Mouse (Mus musculus) hindbrain, embryonic 14.5 days (tissue): Measurements from ENCODE around the gene Sgcd. TPM values are rescaled to one million over a fixed set of nuclear protein-coding genes. Genes with fewer than 3 reads are reported as not detected.

ENCODE experiments used
- ATAC-seq: fragments of 200-750 bp; cut with Nextera tagmentation; 2 replicates; pipeline ENCODE4 v1.8.0; 2017; ENCODE audit warnings: moderate number of reproducible peaks, mild to moderate bottlenecking, moderate TSS enrichment, moderate library complexity; ENCODE audit not compliant: low FRiP score
- DNase-seq: peaks from one replicate; pipeline ENCODE4 v3.0.0-alpha.2; 2015; ENCODE audit warnings: low spot score
- H3K27ac ChIP-seq: fragments of 300-500 bp; sonication (generic); 2 replicates; pipeline ENCODE4 v1.5.1; 2014; ENCODE audit warnings: mild to moderate bottlenecking, moderate library complexity
- H3K27me3 ChIP-seq: fragments of 300-500 bp; sonication (generic); 2 replicates; pipeline ENCODE4 v1.6.1; 2014; ENCODE audit warnings: mild to moderate bottlenecking, low read length, mixed read lengths; ENCODE audit not compliant: control insufficient read depth, insufficient read depth
- H3K36me3 ChIP-seq: fragments of 300-500 bp; sonication (generic); replicated peaks from 2 replicates; pipeline ENCODE4 v1.6.1; 2014; ENCODE audit not compliant: control insufficient read depth, insufficient read depth
- H3K4me1 ChIP-seq: fragments of 300-500 bp; sonication (generic); replicated peaks from 2 replicates; pipeline ENCODE4 v1.6.1; 2014; ENCODE audit warnings: antibody characterized with exemption, low read length, mixed read lengths; ENCODE audit not compliant: control insufficient read depth, insufficient read depth
- H3K4me2 ChIP-seq: fragments of 300-500 bp; sonication (generic); replicated peaks from 2 replicates; pipeline ENCODE4 v1.6.1; 2014; ENCODE audit warnings: mild to moderate bottlenecking, moderate library complexity
- H3K4me3 ChIP-seq: fragments of 300-500 bp; sonication (generic); replicated peaks from 2 replicates; pipeline ENCODE4 v1.5.1; 2014; ENCODE audit warnings: mild to moderate bottlenecking, low read length
- H3K9ac ChIP-seq: fragments of 300-500 bp; sonication (generic); 2 replicates; pipeline ENCODE4 v1.6.1; 2014
- H3K9me3 ChIP-seq: fragments of 300-500 bp; sonication (generic); 2 replicates; pipeline ENCODE4 v1.6.1; 2016; ENCODE audit warnings: low read length; ENCODE audit not compliant: control insufficient read depth
- WGBS: fragments of 180-500 bp; shearing (Covaris S2); extraction: QIAGEN DNeasy Blood & Tissue Kit; methylation state at CpG from one replicate; pipeline ENCODE4 v1.1.7; 2014; 5-methylcytosine and 5-hydroxymethylcytosine counted together
- polyA plus RNA-seq: library from polyadenylated mRNA; unstranded; fragments of >200 nt; fragmentation: Nextera tagmentation; extraction: Ambion mirVana; gene quantifications from 2 replicates; pipeline ENCODE4 v1.2.1, GENCODE M21; 2014

The Sgcd gene
- polyA plus RNA-seq, 1 experiment from 2014 or later, result 5.7 TPM

- Histone ChIP-seq H3K4me3 (no peak overlapping the region), H3K9ac (no peak overlapping the region), H3K4me1 (no peaks in the 10 kb centered on the region), H3K27me3 (no peaks in the 10 kb centered on the region), H3K9me3 (no peaks in the 10 kb centered on the region), H3K27ac (no peak overlapping the region), H3K4me2 (no peak overlapping the region), H3K36me3 (no peaks in the 10 kb centered on the region)
- 86% methylated on average over 1 of the region's 1 CpGs for WGBS
- ATAC-seq, result no peak
- DNase-seq, result no peak
Measured at GRCm38 (mm10) chr11:47299777-47300176, 689.0 kb downstream of the Sgcd start.

- Histone ChIP-seq H3K27me3 (no peaks in the 10 kb centered on the region), H3K4me3 (no peak overlapping the region), H3K36me3 (no peaks in the 10 kb centered on the region), H3K4me1 (no peaks in the 10 kb centered on the region), H3K4me2 (no peak overlapping the region), H3K9ac (no peak overlapping the region), H3K9me3 (no peaks in the 10 kb centered on the region), H3K27ac (no peak overlapping the region)
- WGBS, result 95% methylated on average over 1 of the region's 1 CpGs
- DNase-seq, result no peak
- ATAC-seq, result no peak
Measured at GRCm38 (mm10) chr11:47297805-47298340, 690.9 kb downstream of the Sgcd start.

DNA sequence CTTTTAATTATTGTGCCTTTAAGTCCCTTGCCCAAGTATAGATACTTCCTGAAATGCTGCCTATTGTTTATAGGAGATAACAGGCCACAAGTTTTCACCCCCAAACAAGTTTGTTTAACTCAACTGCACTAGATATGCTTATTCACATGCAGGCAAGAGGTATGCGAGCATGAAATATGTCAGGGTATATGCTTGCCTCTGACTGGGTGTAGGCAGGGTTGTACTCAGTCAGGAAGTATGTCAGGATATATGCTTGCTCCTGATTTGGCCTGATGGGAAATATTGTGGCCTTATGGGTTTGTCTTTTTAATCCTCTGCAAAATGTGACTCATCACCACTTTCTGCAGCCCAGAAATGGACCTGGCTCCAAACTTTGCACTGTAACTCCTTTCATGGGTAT is 694.0 kb downstream of the Sgcd start:
- H3K27me3 ChIP-seq, result no peaks in the 10 kb centered on the region
- no peak for DNase-seq
- H3K9me3 ChIP-seq, result no peaks in the 10 kb centered on the region
- no peak overlapping the region for H3K27ac ChIP-seq
- no peaks in the 10 kb centered on the region for H3K4me1 ChIP-seq
- no peaks in the 10 kb centered on the region for H3K36me3 ChIP-seq
- 95% methylated on average over 1 of the region's 1 CpGs for WGBS
- no peak overlapping the region for H3K4me2 ChIP-seq
- ATAC-seq, result no peak
- no peak overlapping the region for H3K9ac ChIP-seq
- H3K4me3 ChIP-seq, result no peak overlapping the region

DNA sequence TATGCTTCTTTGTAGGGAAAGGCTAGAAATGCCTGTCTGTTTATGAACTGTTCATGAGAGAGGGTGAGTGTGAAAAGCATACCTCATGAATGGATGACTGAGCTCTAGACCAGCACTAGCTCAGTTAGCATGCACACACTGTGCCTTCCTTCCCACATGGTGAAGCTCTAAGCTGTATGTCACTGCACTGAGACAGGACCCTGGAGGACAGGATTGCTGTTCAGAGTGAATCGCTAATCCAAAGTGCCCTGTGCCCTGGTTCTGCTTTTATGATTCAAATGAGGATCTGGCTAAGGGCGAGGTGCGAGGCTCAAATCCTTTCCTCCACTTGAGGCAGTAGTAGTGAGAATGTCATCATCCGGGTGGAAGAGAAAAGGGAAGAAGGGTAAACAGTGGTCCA is 712.2 kb downstream of the Sgcd start:
- DNase-seq, result no peak
- H3K9ac ChIP-seq, result no peak overlapping the region
- H3K4me2 ChIP-seq, result no peak overlapping the region
- H3K27me3 ChIP-seq, result no peaks in the 10 kb centered on the region
- ATAC-seq, result no peak
- no peaks in the 10 kb centered on the region for H3K4me1 ChIP-seq
- no peaks in the 10 kb centered on the region for H3K36me3 ChIP-seq
- 17% methylated on average over 4 of the region's 4 CpGs for WGBS
- H3K27ac ChIP-seq, result no peak overlapping the region
- no peaks in the 10 kb centered on the region for H3K9me3 ChIP-seq
- no peak overlapping the region for H3K4me3 ChIP-seq

- DNase-seq (no peak), ATAC-seq (no peak)
- Histone ChIP-seq H3K4me2 (no peak overlapping the region), H3K4me3 (no peak overlapping the region), H3K27me3 (no peaks in the 10 kb centered on the region), H3K9ac (no peak overlapping the region), H3K27ac (no peak overlapping the region), H3K9me3 (no peaks in the 10 kb centered on the region), H3K4me1 (no peaks in the 10 kb centered on the region), H3K36me3 (no peaks in the 10 kb centered on the region)
- WGBS, result 90% methylated on average over 4 of the region's 4 CpGs
Measured at GRCm38 (mm10) chr11:47268556-47268955, 720.2 kb downstream of the Sgcd start.

DNA sequence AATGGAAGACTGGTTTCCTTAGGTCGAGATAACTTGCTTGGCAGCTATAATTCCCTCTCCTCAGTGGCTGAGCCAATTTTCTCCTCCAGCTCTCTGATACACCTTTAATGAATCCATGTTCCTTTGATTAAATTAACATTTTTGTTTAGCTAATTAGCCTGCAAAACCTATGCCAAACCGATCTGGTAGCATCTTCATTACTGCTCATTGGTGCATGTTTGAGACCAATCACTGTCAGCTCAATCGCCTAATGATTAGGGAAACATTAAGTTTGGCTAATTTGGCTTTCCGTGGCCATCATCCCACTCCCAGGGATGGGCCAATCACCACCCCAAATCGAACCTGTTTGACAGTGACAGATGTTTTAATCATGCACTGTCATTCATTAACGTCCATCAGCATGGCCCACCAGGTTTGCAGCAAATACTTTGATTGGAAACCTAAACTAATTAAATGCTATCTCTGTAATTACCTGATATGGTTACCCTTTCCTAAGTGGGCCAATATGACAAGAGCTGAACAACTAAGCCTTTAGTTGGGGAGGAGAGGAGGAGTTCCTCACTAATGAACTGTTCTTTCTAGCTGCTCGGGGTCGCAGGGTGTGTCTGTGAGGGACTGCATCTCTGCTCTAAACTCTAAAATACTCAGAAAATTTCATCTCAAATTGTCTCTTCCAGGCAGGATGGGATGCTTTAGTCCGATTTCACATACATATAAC is 724.3 kb downstream of the Sgcd start:
- H3K4me2 ChIP-seq, result no peak overlapping the region
- H3K36me3 ChIP-seq, result no peaks in the 10 kb centered on the region
- H3K9me3 ChIP-seq, result no peaks in the 10 kb centered on the region
- H3K9ac ChIP-seq, result no peak overlapping the region
- no peaks in the 10 kb centered on the region for H3K27me3 ChIP-seq
- WGBS, result 60% methylated on average over 9 of the region's 9 CpGs
- ATAC-seq (peak; percentile 60; the same call in 1 of the 2 replicates), DNase-seq (peak; percentile 33)
- H3K4me3 ChIP-seq, result no peak overlapping the region
- H3K27ac ChIP-seq, result no peak overlapping the region
- no peaks in the 10 kb centered on the region for H3K4me1 ChIP-seq

- Histone ChIP-seq H3K36me3 (no peaks in the 10 kb centered on the region), H3K4me3 (no peak overlapping the region), H3K9me3 (no peaks in the 10 kb centered on the region), H3K4me1 (0 out of 2 replicates have a peak, but pooled peaks cover 12% of the 10 kb centered on the region), H3K4me2 (no peak overlapping the region), H3K27ac (no peak overlapping the region), H3K9ac (no peak overlapping the region), H3K27me3 (no peaks in the 10 kb centered on the region)
- no peak for DNase-seq
- WGBS, result 25% methylated on average over 7 of the region's 7 CpGs
- ATAC-seq, result no peak
Measured at GRCm38 (mm10) chr11:47250301-47250700, 738.5 kb downstream of the Sgcd start.

GRCm38 (mm10) chr11:47248345-47248893 is 740.4 kb downstream of the Sgcd start:
- Histone ChIP-seq H3K36me3 (no peaks in the 10 kb centered on the region), H3K4me1 (0 out of 2 replicates have a peak, but pooled peaks cover 12% of the 10 kb centered on the region), H3K27me3 (no peaks in the 10 kb centered on the region), H3K9ac (no peak overlapping the region), H3K4me2 (no peak overlapping the region), H3K4me3 (no peak overlapping the region), H3K9me3 (no peaks in the 10 kb centered on the region), H3K27ac (no peak overlapping the region)
- ATAC-seq, result no peak
- WGBS, result 58% methylated on average over 4 of the region's 4 CpGs
- no peak for DNase-seq

- no peaks in the 10 kb centered on the region for H3K9me3 ChIP-seq
- WGBS, result 61% methylated on average over 8 of the region's 8 CpGs
- H3K36me3 ChIP-seq, result no peaks in the 10 kb centered on the region
- no peak overlapping the region for H3K4me2 ChIP-seq
- ATAC-seq (no peak), DNase-seq (no peak)
- H3K27me3 ChIP-seq, result no peaks in the 10 kb centered on the region
- 0 out of 2 replicates have a peak, but pooled peaks cover 12% of the 10 kb centered on the region for H3K4me1 ChIP-seq
- no peak overlapping the region for H3K27ac ChIP-seq
- H3K9ac ChIP-seq, result no peak overlapping the region
- no peak overlapping the region for H3K4me3 ChIP-seq
Measured at GRCm38 (mm10) chr11:47247703-47248344, 740.9 kb downstream of the Sgcd start.
